Mouse (Mus musculus) midbrain, embryonic 15.5 days (tissue): ENCODE measurements around the gene Ddi2. TPM values are rescaled to one million over a fixed set of nuclear protein-coding genes. Genes with fewer than 3 reads are reported as not detected.

Experiments used
- ATAC-seq: fragments of 200-750 bp; cut with Nextera tagmentation; replicated peaks from 2 replicates; pipeline ENCODE4 v1.8.0; 2017; ENCODE audit warnings: moderate TSS enrichment
- H3K27ac ChIP-seq: fragments of 300-500 bp; sonication (generic); 2 replicates; pipeline ENCODE4 v1.5.1; 2015; ENCODE audit warnings: mild to moderate bottlenecking, inconsistent platforms
- H3K27me3 ChIP-seq: fragments of 300-500 bp; sonication (generic); replicated peaks from 2 replicates; pipeline ENCODE4 v1.6.1; 2015; ENCODE audit warnings: inconsistent platforms
- H3K36me3 ChIP-seq: fragments of 300-500 bp; sonication (generic); replicated peaks from 2 replicates; pipeline ENCODE4 v1.6.1; 2015; ENCODE audit warnings: inconsistent platforms
- H3K4me1 ChIP-seq: fragments of 300-500 bp; sonication (generic); 2 replicates; pipeline ENCODE4 v1.6.1; 2015; ENCODE audit warnings: inconsistent platforms
- H3K4me2 ChIP-seq: fragments of 300-500 bp; sonication (generic); 2 replicates; pipeline ENCODE4 v1.6.1; 2015; ENCODE audit warnings: inconsistent platforms, mild to moderate bottlenecking, moderate library complexity
- H3K4me3 ChIP-seq: fragments of 300-500 bp; sonication (generic); 2 replicates; pipeline ENCODE4 v1.5.1; 2015; ENCODE audit warnings: mild to moderate bottlenecking, inconsistent platforms
- H3K9ac ChIP-seq: fragments of 300-500 bp; sonication (generic); 2 replicates; pipeline ENCODE4 v1.6.1; 2015; ENCODE audit warnings: mild to moderate bottlenecking, inconsistent platforms
- H3K9me3 ChIP-seq: fragments of 300-500 bp; sonication (generic); 2 replicates; pipeline ENCODE4 v1.6.1; 2016; ENCODE audit warnings: inconsistent platforms
- WGBS: fragments of 180-500 bp; shearing (Covaris S2); methylation state at CpG from one replicate; pipeline ENCODE4 v1.1.7; 2015; ENCODE audit warnings: mixed read lengths; 5-methylcytosine and 5-hydroxymethylcytosine counted together
- polyA plus RNA-seq: library from polyadenylated mRNA; unstranded; fragments of >200 nt; fragmentation: Nextera tagmentation; extraction: Ambion mirVana; gene quantifications from 2 replicates; pipeline ENCODE4 v1.2.1, GENCODE M21; 2015

The Ddi2 gene
- polyA plus RNA-seq, 1 experiment from 2014 or later = 13.3 TPM

DNA sequence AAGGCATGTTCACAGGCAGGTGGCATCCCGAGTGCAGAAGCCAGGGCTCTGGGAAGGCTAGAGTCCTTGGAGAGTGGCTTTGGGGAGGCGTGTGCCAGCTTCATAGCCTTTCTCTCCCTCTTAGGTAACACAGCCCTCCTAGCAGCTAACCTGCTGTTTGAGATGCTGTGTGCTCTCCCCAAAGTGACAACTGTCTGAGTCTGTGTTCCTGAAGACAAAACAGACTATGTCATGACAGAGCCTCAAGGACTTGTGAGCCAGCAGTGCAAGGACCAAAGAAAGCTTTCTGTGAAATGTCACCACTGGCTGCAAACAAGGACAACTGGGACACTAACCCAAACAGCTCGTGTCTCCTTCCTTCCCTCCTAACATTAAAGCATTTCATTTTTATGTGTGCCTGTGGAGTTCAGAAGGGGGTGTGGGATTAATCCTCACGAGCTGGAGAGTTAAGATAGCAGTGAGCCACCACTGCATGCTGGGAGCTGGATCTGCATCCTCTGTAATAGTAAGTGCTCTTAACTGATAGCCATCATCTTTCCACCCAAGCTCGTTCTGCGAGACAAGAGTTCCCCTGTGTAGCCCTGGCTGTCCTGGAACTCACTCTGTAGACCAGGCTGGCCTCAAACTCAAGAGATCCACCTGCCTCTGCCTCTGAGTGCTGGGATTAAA is 35.8 kb upstream of the Ddi2 start:
- no peaks in the 10 kb centered on the region for H3K4me1 ChIP-seq
- no peaks in the 10 kb centered on the region for H3K27me3 ChIP-seq
- WGBS = 69% methylated on average over 6 of the region's 6 CpGs
- peaks cover 26% of the 10 kb centered on the region for H3K36me3 ChIP-seq
- no peak overlapping the region for H3K4me3 ChIP-seq
- H3K4me2 ChIP-seq = no peak overlapping the region
- H3K9me3 ChIP-seq = no peaks in the 10 kb centered on the region
- no peak overlapping the region for H3K9ac ChIP-seq
- H3K27ac ChIP-seq = no peak overlapping the region
- ATAC-seq = no peak

DNA sequence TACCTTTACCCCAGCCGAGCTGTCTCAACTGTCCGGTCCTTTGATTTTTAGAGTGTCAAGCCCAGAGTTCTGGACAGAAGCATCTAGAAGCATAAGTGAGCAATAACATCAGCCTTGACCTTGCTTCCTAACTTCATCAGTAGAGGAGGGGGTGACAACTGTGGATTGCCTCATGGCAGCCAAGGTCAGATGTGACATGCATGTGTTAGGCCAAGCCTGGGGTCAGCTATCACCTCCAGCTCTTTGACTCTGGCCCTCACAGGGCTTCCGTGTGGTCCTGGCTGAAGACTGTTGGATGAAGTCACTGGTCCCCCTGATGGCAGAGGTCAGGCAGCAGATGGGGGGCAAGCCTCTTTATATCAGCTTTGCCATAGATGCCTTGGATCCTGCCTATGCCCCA is 33.9 kb upstream of the Ddi2 start:
- H3K4me1 ChIP-seq = no peaks in the 10 kb centered on the region
- 97% methylated on average over 3 of the region's 3 CpGs for WGBS
- H3K27ac ChIP-seq = no peak overlapping the region
- H3K9me3 ChIP-seq = no peaks in the 10 kb centered on the region
- no peaks in the 10 kb centered on the region for H3K27me3 ChIP-seq
- no peak overlapping the region for H3K9ac ChIP-seq
- H3K4me3 ChIP-seq = no peak overlapping the region
- ATAC-seq = no peak
- no peak overlapping the region for H3K4me2 ChIP-seq
- 0 out of 2 replicates have a peak, but pooled peaks cover 10% of the 10 kb centered on the region for H3K36me3 ChIP-seq

DNA sequence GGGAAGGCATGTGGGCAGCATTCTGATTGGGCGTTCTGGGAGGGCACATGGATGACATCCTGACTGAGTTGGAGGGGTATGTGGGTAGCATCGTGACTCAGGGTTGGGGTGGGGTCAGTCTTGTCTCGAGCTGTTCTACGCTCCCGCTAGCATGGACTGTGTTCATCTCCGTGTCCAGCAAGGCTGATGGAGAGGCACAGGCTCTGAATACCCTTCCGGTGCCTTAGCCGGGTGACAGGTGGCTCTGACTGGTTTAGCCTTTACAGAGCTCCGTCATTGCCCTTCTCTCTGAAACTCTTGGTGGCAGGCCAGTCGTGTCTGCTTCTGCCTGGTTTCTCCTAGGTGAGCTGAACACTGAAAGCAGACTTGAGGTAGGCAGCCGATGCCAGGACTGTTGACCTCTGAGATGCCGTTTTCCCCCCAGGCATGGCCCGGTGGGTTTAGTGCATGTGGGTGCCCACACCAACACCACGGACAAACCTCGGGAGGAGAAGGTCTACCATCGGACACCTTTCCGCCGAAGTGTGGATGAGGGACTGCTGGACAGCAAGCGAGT is 32.2 kb upstream of the Ddi2 start:
- Histone ChIP-seq H3K4me3 (no peak overlapping the region), H3K4me1 (no peaks in the 10 kb centered on the region), H3K27me3 (no peaks in the 10 kb centered on the region)

DNA sequence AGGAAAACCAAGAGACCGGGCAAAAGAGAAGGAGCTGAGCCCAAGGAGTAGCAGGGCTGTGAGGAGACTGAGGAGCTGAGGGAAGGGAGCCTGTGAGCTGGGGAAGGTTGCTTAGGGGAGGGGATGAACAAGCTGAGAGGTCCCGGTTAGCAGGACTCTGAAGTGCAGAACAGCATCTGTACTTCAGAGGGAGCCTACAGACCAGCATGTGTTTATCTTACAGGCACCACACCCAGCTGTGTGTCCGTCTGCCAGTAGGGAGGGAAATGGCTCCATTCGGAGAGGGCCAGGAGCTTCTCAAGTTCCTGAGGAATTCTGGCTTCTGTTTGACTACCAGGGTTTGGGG is 28.8 kb upstream of the Ddi2 start:
- no peak overlapping the region for H3K4me3 ChIP-seq
- H3K27ac ChIP-seq = no peak overlapping the region

More for the DNA sequence above, 32.2 kb upstream of the Ddi2 start:
- H3K4me2 ChIP-seq = no peak overlapping the region
- no peak for ATAC-seq
- no peaks in the 10 kb centered on the region for H3K36me3 ChIP-seq
- H3K9me3 ChIP-seq = no peaks in the 10 kb centered on the region
- no peak overlapping the region for H3K9ac ChIP-seq
- H3K27ac ChIP-seq = no peak overlapping the region
- 92% methylated on average over 19 of the region's 19 CpGs for WGBS

DNA sequence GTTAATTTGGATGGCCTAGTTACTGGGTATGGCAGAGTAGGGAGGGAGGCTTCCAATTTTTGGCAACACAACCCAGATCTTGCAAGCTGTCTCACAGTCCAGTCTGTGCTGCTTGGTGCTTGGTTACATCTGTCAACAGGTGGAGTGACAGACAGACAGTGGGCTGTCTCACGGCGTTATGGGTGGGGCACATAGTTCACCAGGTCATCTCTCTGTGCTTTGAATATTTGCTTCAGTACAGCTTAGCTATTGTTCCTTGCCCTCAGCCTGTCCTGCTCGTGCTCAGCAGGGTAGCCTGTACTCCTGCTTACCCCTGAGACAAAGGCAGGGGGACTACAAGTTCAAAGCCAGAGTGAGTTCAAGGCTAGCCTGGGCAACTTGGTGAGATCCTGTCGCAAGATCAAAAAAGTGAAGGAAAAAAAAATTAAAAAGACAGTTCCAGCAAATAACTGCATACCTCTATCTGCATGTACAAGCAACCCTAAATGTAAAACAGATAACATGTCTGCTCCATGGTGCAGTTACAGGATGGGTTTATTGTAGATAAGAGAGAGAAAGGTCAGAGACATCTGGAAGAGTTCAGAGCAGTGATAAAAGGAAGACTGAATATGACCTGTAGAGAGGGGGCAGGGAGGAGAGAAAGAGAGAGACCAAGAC is 28.3 kb upstream of the Ddi2 start:
- H3K4me2 ChIP-seq = no peak overlapping the region
- WGBS = 44% methylated on average over 4 of the region's 4 CpGs
- no peaks in the 10 kb centered on the region for H3K9me3 ChIP-seq
- H3K9ac ChIP-seq = no peak overlapping the region
- no peaks in the 10 kb centered on the region for H3K27me3 ChIP-seq
- ATAC-seq = no peak
- no peak overlapping the region for H3K27ac ChIP-seq
- H3K4me1 ChIP-seq = no peaks in the 10 kb centered on the region
- no peaks in the 10 kb centered on the region for H3K36me3 ChIP-seq
- no peak overlapping the region for H3K4me3 ChIP-seq

More for the DNA sequence above, 28.8 kb upstream of the Ddi2 start:
- Histone ChIP-seq H3K9ac (no peak overlapping the region), H3K4me1 (no peaks in the 10 kb centered on the region), H3K9me3 (no peaks in the 10 kb centered on the region), H3K36me3 (no peaks in the 10 kb centered on the region), H3K4me2 (no peak overlapping the region), H3K27me3 (no peaks in the 10 kb centered on the region)
- no peak for ATAC-seq
- WGBS = 26% methylated on average over 4 of the region's 4 CpGs

DNA sequence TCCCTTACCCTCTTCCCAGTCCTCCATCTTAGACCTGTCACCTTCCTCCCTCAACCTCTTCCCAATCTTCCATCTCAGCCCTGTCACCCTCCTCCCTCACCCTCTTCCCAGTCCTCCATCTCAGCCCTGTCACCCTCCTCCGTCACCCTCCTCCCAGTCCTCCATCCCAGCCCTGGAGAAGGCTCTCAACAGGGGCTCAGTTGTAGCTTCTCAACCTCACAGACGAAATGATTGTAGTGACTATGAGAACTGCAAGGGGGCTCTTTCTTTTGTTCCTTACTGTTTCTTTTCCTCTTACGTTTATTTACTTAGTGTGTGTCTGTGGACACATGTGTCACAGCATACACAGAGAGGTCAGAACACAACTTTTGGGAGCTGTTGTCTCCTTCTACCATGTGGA is 27.6 kb upstream of the Ddi2 start:
- H3K4me2 ChIP-seq = no peak overlapping the region
- H3K36me3 ChIP-seq = no peaks in the 10 kb centered on the region
- 52% methylated on average over 3 of the region's 3 CpGs for WGBS
- H3K4me3 ChIP-seq = no peak overlapping the region
- ATAC-seq = no peak
- no peak overlapping the region for H3K27ac ChIP-seq
- H3K9me3 ChIP-seq = no peaks in the 10 kb centered on the region
- no peaks in the 10 kb centered on the region for H3K4me1 ChIP-seq
- H3K27me3 ChIP-seq = no peaks in the 10 kb centered on the region
- H3K9ac ChIP-seq = no peak overlapping the region

DNA sequence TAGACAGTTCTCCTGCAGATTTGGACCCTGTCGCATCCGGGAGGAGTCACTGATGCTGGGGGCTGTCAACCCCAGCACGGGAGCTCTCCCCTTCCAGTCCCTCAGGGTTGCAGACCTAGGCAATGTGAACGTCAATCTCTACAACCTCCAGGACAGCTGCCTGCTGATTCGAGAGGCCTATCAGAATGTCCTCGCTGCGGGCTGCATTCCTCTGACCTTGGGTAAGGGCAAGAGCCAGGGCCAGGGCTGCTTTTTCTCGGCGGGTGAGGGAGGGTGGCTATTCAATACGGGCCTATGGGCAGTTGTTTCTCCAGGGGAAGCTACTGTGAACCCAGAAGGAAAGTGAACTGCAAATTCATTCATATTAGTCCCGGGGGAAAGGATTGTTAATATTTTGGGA is 26.3 kb upstream of the Ddi2 start:
- Histone ChIP-seq H3K4me2 (no peak overlapping the region), H3K27ac (no peak overlapping the region), H3K4me3 (no peak overlapping the region), H3K36me3 (no peaks in the 10 kb centered on the region), H3K4me1 (no peaks in the 10 kb centered on the region), H3K9me3 (no peaks in the 10 kb centered on the region), H3K27me3 (no peaks in the 10 kb centered on the region), H3K9ac (no peak overlapping the region)
- no peak for ATAC-seq
- WGBS = 39% methylated on average over 11 of the region's 11 CpGs

DNA sequence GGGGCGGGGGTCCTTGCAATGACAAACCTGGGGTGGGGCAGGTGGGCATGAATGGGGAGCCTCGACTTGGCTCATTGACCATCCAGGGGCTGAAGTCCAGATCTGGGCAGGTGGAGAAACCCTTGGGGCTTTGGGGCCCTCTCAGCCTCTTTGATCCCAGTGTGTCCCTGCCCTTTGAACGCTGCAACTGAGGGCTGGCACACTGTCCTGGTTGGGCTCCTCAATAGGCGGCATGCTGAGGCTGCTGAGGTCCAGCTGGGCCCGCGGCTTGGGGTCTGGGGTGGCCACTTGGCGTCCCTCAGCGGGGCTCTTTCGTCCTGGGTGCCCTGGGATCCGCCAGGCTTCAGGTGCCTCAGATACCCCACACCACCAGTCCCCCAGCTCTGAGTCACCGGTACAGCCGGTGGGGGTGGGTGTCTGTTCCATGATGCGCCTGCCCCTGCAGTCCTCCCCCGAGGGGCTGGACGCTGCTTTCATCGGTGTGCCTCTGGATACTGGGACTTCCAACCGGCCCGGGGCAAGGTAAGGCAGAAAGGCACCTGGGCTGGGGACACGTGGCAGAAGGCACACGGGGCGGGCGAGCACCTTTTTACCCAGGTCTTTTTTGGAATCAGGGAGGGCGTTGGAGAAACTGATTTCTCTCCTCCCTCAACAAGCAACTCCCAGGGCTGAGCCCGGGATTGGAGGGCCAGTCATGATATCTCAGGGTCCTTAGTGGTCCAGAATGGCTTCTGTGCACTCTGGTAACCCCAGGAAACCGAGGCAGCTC is 23.5 kb upstream of the Ddi2 start, which contains the start of gene Agmat:
Gene Agmat, plus strand, starts transcription at position 95 of the 769 bp plus-strand sequence.
- Histone ChIP-seq H3K4me1 (no peaks in the 10 kb centered on the region), H3K9ac (no peak within 1 kb of the TSS), H3K27me3 (no peaks in the 10 kb centered on the region), H3K27ac (no peak within 1 kb of the TSS), H3K9me3 (no peaks in the 10 kb centered on the region), H3K4me3 (no peak within 1 kb of the TSS), H3K4me2 (no peak within 1 kb of the TSS), H3K36me3 (no peaks in the 10 kb centered on the region)
- WGBS = 26% methylated on average over 25 of the region's 25 CpGs
- ATAC-seq = no peak

DNA sequence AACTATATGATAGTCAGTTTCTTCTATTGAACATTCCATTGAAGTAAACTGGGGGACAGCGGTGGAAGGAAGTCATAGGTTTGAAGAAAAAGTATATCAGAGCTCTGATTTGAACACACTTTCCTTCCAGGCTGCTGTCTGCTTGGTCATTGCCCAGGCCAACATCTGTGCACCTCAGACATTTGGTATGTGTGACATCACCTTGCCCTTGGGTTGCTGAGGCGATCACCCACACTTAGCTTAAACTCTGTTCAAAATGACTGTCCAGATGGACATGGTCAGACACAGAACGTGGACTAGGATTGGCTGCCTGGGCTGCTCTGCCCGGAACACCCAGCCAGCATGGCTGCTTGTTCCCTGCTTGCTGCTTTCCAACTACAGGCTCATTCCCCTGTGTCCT is 19.2 kb upstream of the Ddi2 start:
- no peak for ATAC-seq
- no peaks in the 10 kb centered on the region for H3K36me3 ChIP-seq
- H3K4me3 ChIP-seq = no peak overlapping the region
- no peaks in the 10 kb centered on the region for H3K4me1 ChIP-seq
- no peaks in the 10 kb centered on the region for H3K9me3 ChIP-seq
- no peaks in the 10 kb centered on the region for H3K27me3 ChIP-seq
- no peak overlapping the region for H3K4me2 ChIP-seq
- no peak overlapping the region for H3K27ac ChIP-seq
- 93% methylated on average over 4 of the region's 4 CpGs for WGBS
- no peak overlapping the region for H3K9ac ChIP-seq

DNA sequence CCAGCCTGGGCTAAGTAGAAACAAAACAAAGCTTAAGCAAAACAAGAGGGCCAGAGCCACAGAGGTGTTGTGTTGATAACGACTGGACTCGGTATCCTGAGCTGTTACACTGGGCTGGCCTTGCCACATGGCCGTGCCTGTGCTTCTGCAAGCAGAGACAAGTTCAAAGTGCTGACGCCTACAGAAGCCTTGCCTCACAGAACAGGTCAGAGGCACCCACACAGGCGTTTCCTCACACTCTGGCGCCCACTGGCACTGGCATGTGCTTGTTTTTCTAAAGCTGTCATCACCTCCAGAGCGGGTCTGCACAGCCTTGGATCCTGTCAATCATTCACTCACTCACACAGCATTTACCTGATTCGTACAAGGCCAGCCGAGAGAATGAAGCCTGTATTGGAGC is 18.6 kb upstream of the Ddi2 start:
- Histone ChIP-seq H3K9ac (no peak overlapping the region), H3K36me3 (no peaks in the 10 kb centered on the region), H3K9me3 (no peaks in the 10 kb centered on the region), H3K4me3 (no peak overlapping the region), H3K27ac (no peak overlapping the region), H3K4me1 (no peaks in the 10 kb centered on the region), H3K27me3 (no peaks in the 10 kb centered on the region), H3K4me2 (no peak overlapping the region)
- WGBS = 79% methylated on average over 9 of the region's 9 CpGs
- no peak for ATAC-seq

DNA sequence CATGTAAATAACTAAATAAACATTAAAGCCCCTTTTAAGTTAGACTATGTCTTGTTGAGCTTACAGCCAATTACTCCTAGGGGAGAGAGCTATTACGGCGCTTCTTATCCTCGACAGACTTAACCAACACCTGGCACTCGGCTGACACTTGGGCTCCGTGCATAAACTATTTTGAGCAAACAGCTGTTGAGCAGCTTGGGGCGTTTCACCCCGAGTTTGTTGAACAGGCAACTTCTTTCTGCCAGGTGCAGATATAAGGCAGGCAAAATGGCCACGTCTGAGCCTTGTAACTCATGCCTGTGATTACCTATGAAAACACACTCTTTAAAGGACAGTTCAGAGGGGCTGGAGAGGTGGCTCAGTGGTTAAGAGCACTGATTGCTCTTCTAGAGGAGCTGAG is 14.8 kb upstream of the Ddi2 start:
- Histone ChIP-seq H3K27ac (no peak overlapping the region), H3K4me2 (no peak overlapping the region), H3K4me3 (no peak overlapping the region), H3K9ac (no peak overlapping the region), H3K36me3 (no peaks in the 10 kb centered on the region), H3K27me3 (no peaks in the 10 kb centered on the region), H3K9me3 (no peaks in the 10 kb centered on the region), H3K4me1 (peaks cover 11% of the 10 kb centered on the region)
- ATAC-seq = no peak
- WGBS = 78% methylated on average over 8 of the region's 8 CpGs

DNA sequence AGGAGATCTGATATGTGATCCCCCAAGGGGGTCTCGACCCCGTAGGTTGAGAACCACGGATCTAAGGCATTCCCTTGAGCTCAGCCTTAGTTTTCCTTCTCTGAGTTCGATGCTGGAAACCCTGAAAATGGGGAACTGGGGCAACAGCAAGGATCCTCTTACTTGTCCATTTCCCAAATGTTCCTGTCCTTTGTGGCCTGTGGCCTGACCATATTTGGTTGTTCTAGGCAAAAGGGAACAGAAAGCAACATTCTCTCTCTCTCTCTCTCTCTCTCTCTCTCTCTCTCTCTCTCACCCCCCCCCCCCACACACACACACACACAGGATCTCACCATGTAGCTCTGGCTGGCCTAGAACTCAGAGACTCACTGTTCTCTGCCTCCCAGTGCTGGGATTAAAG is 13.6 kb upstream of the Ddi2 start:
- WGBS = 77% methylated on average over 4 of the region's 4 CpGs
- H3K9me3 ChIP-seq = no peaks in the 10 kb centered on the region
- H3K4me2 ChIP-seq = no peak overlapping the region

More for the DNA sequence above, 13.6 kb upstream of the Ddi2 start:
- Histone ChIP-seq H3K9ac (no peak overlapping the region), H3K36me3 (no peaks in the 10 kb centered on the region), H3K27ac (no peak overlapping the region), H3K4me3 (no peak overlapping the region), H3K27me3 (no peaks in the 10 kb centered on the region), H3K4me1 (peaks cover 11% of the 10 kb centered on the region)
- no peak for ATAC-seq
